Mouse (Mus musculus): ENCODE data around the gene Afap1l2. TPM values are rescaled to one million over a fixed set of nuclear protein-coding genes. Genes with fewer than 3 reads are reported as not detected.

Gene Afap1l2
- total and polyA plus RNA-seq, 3 experiments = 0.17 to 3.1 (median 0.44) TPM

- TF ChIP-seq CHD1 (IDR thresholded peaks at IDR 0.05; ENCODE audit: low read depth, low read length) (no peak), POLR2A (IDR thresholded peaks at IDR 0.05; ENCODE audit: low read depth, low read length) (no peak), CHD2 (IDR thresholded peaks at IDR 0.05; ENCODE audit: low read length) (no peak), USF2 (conservative IDR thresholded peaks at IDR 0.05; ENCODE audit: low read depth, low read length) (no peak), JUND (conservative IDR thresholded peaks at IDR 0.05; ENCODE audit: low read depth, low read length) (no peak), UBTF (IDR thresholded peaks at IDR 0.05; ENCODE audit: low read depth, low read length) (no peak), E2F4 (IDR thresholded peaks at IDR 0.05; ENCODE audit: insufficient replicate concordance, low read depth, low read length) (no peak), MAX (IDR thresholded peaks at IDR 0.05; ENCODE audit: low read length) (no peak), CTCF (conservative IDR thresholded peaks at IDR 0.05 in 1 of 2, IDR thresholded peaks at IDR 0.05 in 1 of 2; ENCODE audit: low read depth in 2 of 2, low read length in 2 of 2) (no peak), BHLHE40 (IDR thresholded peaks at IDR 0.05; ENCODE audit: low read depth, low read length) (no peak), MAZ (IDR thresholded peaks at IDR 0.05; ENCODE audit: low read depth, low read length) (no peak), TCF12 (IDR thresholded peaks at IDR 0.05; ENCODE audit: low read depth, low read length) (no peak), JUN (IDR thresholded peaks at IDR 0.05; ENCODE audit: insufficient read depth, low read depth, low read length) (no peak)
- DNase-seq (ENCODE audit: extremely low read depth) = no peak
- no peaks in the 10 kb centered on the region for H3K9me3 ChIP-seq (replicated peaks; ENCODE audit: low read length)
- peaks cover 12% of the 10 kb centered on the region for H3K27me3 ChIP-seq (replicated peaks)
- H3K4me3 ChIP-seq (replicated peaks in 1 of 3; ENCODE audit: low read depth in 2 of 3, low read length in 2 of 3, poor library complexity in 1 of 3) = no peak overlapping the region
- no peaks in the 10 kb centered on the region for H3K79me2 ChIP-seq (replicated peaks; ENCODE audit: control insufficient read depth, extremely low read depth, insufficient read depth, poor library complexity, severe bottlenecking)
- no peaks in the 10 kb centered on the region for H3K36me3 ChIP-seq (replicated peaks in 1 of 2; ENCODE audit: control insufficient read depth in 1 of 2, insufficient read depth in 1 of 2, low read length in 1 of 2)
- dilution Hi-C loops (cut with MboI; ENCODE audit: extremely low pct_ligation_motif_present, extremely low pct_unique_long_range_greater_than_20kb, low sequenced_read_pairs) (no loop called here), in situ Hi-C loops (cut with MboI; ENCODE audit: low pct_ligation_motif_present, low pct_unique_long_range_greater_than_20kb, low sequenced_read_pairs) (no loop called here)
- no peak overlapping the region for H3K27ac ChIP-seq (ENCODE audit: insufficient read depth, low read depth)
- H3K4me2 ChIP-seq (ENCODE audit: insufficient read depth, low read depth, poor library complexity, severe bottlenecking) = no peak overlapping the region
- H3K9ac ChIP-seq (ENCODE audit: insufficient read depth, low read depth) = no peak overlapping the region
- no peaks in the 10 kb centered on the region for H3K4me1 ChIP-seq (ENCODE audit: control insufficient read depth in 1 of 2, insufficient read depth in 2 of 2)
These were observed 78.6 kb downstream of the Afap1l2 start for GRCm38 (mm10) chr19:56929392-56929791.

DNA sequence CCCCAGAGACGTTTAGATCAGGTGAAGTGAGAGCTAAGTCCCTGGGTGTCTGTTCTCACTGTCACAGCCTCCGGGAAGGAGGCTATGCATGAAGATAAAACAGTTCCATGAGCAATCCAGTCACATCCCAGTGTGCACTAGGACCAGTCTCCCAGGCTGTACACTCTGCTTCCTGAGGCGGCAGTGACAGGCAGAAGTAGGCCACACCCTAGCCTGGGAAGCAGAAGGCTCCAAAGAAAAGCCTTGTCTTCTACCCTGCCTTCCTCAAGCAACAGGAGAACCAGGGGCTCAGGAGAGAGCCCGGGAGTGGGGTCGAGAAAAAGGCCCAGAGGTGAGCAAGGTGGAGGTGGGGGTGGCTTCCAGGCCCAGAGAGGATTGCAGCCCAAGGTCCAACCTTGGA is 86.3 kb downstream of the Afap1l2 start:
- H3K9me3 ChIP-seq (replicated peaks; ENCODE audit: low read length) = no peaks in the 10 kb centered on the region
- no peaks in the 10 kb centered on the region for H3K79me2 ChIP-seq (replicated peaks; ENCODE audit: control insufficient read depth, extremely low read depth, insufficient read depth, poor library complexity, severe bottlenecking)
- DNase-seq (ENCODE audit: extremely low read depth) = no peak
- no peak overlapping the region for H3K9ac ChIP-seq (ENCODE audit: insufficient read depth, low read depth)
- no peak overlapping the region for H3K4me3 ChIP-seq (replicated peaks in 1 of 3; ENCODE audit: low read depth in 2 of 3, low read length in 2 of 3, poor library complexity in 1 of 3)
- H3K27ac ChIP-seq (ENCODE audit: insufficient read depth, low read depth) = no peak overlapping the region
- H3K4me2 ChIP-seq (ENCODE audit: insufficient read depth, low read depth, poor library complexity, severe bottlenecking) = no peak overlapping the region
- TF ChIP-seq MEF2A (IDR thresholded peaks at IDR 0.05; ENCODE audit: borderline replicate concordance, low read depth, low read length) = no peak
- no peak for TF ChIP-seq MAZ (IDR thresholded peaks at IDR 0.05; ENCODE audit: low read depth, low read length)
- no peak for TF ChIP-seq POLR2AphosphoS2 (IDR thresholded peaks at IDR 0.05; ENCODE audit: low read depth, low read length)
- TF ChIP-seq IRF4 (IDR thresholded peaks at IDR 0.05; ENCODE audit: low read depth, low read length) = no peak
- in situ Hi-C loops (cut with MboI; ENCODE audit: low pct_ligation_motif_present, low pct_unique_long_range_greater_than_20kb, low sequenced_read_pairs) = loop anchor here (5.0 to 25.0 kb wide), 3 partner anchors 106 to 391 kb away; partner anchors contain the start of gene Ablim1
- H3K27me3 ChIP-seq (replicated peaks) = no peaks in the 10 kb centered on the region
- dilution Hi-C loops (cut with MboI; ENCODE audit: extremely low pct_ligation_motif_present, extremely low pct_unique_long_range_greater_than_20kb, low sequenced_read_pairs) = no loop called here
- no peaks in the 10 kb centered on the region for H3K36me3 ChIP-seq (replicated peaks in 1 of 2; ENCODE audit: control insufficient read depth in 1 of 2, insufficient read depth in 1 of 2, low read length in 1 of 2)
- H3K4me1 ChIP-seq (ENCODE audit: control insufficient read depth in 1 of 2, insufficient read depth in 2 of 2) = no peaks in the 10 kb centered on the region
